Mouse (Mus musculus) activated CD4-positive, CD25-positive, alpha-beta regulatory T cell, adult 4 months (primary cell): ENCODE results near the gene Gm9970. TPM values are rescaled to one million over a fixed set of nuclear protein-coding genes. Genes with fewer than 3 reads are reported as not detected.
"Not testable (repeated sequence)": the region's sequence is repeated elsewhere in the genome, so short reads cannot be mapped to it uniquely, and the experiment has no call there.

Source experiments
- ATAC-seq: one replicate; pipeline ENCODE4 v1.8.0; 2017
- polyA plus RNA-seq, 2 experiments: library from polyadenylated mRNA; unstranded; fragments of 100-300 nt; shearing (Covaris generic); gene quantifications; one replicate each; pipeline ENCODE4 v1.2.1; 2017

Gm9970 gene
- polyA plus RNA-seq, 2 experiments from 2014 or later = not detected

DNA sequence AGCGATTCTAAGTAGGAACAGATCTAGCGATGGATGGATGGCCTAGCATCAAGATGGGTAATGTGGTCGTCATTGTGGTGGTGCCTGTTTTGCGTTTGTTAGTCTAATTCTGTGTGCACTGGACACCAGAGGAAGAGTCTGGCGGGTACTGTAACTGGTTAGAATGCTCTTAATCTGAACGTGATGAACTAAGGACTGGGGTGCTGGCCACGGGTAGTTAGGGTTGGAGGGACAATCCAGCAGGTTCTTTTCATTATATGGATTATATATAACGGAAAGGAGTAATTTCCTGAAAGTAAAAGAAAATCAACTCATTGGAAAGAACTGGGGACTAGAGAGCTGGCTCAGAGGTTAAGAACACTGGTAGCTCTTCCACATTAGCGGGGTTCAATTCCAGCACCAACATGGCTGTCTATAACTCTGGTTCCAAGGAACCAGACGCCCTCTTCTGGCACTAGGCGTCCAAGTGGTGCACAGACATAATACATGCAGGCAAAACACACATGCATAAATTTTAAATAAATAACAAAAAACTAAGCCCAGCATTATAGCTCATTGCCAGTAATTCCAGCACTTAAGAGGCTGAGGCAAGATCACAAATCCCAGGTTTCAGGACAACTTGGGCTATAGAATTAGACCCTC lies 19.6 kb downstream of the Gm9970 start:
- no peak for ATAC-seq

DNA sequence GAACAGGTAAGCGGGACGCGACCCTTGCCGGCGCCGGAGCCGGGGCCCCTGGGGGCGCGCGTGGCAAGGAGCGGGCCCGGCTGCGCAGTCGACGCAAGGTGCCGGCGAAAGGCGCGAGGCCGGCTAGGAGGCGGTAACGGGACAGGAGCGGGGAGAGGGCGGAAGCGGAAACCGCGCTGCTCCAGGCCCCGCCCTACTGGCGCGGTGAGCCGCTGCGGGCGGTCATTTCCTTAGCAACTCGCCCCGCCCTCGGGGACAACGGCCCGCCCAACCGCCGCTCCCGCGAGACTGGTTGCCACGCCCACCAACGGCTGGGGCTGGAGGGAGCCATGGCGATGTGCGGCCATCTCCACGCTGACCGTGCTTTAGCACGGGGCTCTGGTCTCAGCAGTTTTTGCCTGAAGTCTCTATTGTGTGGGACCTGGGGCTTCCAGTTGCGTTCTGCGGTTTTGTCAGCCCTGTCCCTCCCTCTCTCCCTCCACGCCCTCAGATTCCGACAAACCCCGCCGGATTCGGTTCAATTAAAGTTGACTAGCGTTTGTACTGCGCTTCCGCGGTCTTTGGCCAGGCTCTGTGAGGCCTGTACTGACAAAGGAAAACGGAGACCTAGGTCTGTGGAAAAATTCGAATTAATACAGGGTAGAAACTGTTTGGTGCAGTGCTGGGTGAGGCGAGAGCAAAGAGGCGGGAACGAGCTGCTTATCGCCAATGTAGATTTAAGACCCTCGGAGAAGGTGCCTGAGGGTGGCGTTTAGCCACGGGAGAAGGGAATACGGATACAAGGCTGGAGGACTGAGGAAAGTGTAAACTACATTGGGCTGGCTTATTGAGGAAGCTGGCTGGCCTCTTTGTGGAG lies 20.4 kb downstream of the Gm9970 start, which contains the start of gene Ppm1g:
Gene Ppm1g, minus strand, starts transcription at position 240 of the 856 bp plus-strand sequence.
- peak; percentile 88 for ATAC-seq

DNA sequence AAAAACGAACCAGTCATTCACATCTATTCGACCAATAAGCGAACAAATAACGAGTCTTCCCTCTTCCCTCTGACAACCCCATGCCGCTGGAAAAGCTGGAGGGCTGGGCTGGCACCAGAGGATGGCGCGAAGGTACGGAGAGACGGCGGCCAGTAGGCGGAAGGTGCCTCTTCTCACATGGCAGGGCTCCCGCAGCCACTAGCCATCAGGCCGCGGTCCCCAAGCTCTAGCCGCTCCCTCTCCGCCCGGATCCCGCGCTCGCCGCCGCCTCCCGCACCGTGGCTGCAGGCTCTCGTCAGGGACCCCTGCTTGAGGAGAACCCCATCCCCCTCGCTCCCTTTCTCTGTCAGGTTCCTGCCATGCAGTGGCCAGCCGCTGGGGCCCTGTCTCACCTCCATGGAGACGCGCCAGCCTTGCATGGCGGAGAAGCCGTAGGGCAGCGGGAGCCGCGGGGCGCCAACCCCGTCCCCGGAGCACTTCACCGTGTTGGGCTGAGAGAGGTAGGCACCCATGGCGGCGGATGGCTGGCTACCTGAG lies 21.1 kb downstream of the Gm9970 start:
- peak; percentile 12 for ATAC-seq

DNA sequence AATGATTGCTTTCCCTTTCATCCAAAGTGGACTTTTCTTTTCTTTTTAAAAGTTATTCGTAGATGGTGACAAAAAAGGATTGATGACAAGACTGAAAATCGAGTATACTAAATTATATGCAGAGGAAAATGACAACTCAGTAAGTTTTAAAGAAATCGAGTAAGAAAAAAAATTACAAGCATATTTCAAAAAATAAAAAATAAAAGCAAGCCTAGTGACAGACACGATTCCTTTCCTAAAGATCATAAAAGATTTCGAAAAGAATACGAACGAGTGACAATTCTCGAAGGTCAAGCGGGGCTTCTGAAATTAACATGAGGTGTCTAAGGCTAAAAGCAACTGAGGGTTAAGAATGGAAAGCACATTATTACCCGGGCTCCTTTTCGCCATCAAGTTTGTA lies 21.6 kb downstream of the Gm9970 start:
- no peak for ATAC-seq

DNA sequence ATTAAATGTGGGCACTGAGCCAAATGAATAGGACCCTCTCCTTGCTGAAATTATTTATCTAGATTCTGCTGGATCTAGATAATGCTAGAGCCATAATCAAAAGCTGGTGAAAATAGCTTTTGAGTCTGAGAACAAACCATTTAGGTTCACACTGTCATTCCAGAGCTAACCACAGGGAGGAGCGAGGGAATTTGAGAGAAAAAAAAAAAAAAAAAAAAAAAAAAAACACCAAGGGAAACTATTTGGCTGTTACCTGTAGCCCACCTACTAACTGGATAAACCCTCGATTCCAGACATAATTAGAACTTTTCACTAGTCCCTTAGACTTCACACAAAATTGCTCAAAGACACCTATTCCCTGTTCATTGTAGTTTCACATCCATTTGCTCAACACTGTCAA lies 22.0 kb downstream of the Gm9970 start:
- no peak for ATAC-seq

DNA sequence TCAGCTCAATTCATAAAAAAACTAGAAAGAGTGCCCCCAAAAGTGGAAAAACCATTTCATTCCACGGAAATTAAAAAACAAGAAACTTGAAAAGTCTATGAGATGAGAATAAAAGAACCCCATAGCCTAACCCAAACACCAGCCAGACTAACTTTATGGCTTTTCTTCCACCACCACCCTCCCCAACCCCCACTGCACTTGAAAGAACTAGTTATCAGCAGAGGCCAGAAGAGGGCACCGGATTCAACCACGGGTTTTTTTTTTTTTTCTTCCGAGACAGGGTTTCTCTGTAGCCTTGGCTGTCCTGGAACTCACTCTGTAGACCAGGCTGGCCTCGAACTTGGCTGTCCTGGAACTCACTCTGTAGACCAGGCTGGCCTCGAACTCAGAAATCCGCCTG lies 22.7 kb downstream of the Gm9970 start:
- no peak for ATAC-seq

DNA sequence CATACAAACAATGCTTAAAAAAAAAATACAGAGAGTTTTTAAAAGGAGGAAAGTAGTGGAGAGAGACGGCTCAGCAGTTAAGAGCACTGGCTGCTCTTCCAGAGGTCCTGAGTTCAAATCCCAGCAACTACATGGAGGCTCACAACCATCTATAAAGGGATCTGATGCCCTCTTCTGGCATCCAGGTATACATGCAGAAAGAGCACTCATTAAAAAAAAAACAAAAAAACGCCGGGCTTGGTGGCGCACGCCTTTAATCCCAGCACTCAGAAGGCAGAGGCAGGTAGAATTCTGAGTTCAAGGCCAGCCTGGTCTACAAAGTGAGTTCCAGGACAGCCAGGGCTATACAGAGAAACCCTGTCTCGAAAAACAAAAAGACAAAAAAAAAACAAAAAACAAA lies 24.5 kb downstream of the Gm9970 start:
- ATAC-seq = not testable (repeated sequence)

DNA sequence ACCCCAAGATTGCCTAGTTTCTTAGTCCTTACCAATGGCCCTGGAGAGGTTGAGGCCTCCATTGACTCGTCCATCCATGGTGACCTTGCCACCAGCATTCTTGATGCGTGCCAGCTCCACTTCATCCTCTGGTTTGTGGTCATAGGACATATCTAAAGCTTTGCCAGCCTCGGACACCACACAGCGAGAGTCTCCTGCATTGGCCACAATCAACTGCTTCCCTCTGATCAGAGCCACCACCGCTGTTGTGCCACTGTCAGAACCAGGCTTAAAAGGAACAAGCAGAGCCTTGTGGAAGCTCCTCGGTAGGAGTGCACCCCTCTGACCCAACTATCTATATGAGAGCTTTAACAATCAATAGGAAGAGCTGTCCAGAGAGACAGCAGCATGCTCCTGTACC lies 36.6 kb downstream of the Gm9970 start:
- ATAC-seq = no peak

DNA sequence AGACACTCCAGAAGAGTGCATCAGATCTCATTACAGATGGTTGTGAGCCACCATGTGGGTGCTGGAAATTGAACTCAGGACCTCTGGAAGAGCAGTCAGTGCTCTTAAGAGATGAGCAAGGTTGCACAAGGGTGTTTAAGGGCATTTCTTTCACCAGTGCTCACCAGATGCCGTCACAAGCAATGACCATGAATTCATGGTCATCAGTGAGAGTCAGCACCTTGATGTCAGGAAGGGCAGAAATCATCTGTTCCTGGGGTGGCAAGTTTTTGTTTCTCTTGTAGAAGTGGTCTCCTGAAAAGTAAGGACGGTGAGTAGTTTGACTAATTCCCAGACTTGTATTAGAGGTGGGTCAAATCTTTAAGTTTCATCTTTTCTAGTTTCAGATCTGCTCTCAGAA lies 37.2 kb downstream of the Gm9970 start:
- ATAC-seq = no peak

DNA sequence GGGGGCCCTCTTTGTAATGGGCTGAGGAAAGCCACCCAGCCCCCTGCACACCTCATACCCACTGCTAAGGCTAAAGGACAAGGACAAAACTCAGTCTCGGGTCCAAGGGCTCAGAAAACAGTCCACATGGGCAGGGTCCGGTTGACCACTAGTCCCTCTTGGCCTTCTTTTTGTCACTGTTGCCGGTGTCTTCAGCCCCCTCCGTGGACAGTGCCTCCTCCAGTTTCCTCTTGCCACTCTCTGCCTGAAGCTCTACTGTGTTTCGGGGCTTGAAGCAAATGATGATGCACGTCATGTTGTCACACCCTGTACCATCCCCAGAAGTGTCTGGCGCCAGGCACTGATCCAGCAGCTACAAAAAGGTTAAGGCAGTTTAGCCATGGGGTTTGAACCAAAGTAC lies 38.1 kb downstream of the Gm9970 start:
- ATAC-seq = no peak

DNA sequence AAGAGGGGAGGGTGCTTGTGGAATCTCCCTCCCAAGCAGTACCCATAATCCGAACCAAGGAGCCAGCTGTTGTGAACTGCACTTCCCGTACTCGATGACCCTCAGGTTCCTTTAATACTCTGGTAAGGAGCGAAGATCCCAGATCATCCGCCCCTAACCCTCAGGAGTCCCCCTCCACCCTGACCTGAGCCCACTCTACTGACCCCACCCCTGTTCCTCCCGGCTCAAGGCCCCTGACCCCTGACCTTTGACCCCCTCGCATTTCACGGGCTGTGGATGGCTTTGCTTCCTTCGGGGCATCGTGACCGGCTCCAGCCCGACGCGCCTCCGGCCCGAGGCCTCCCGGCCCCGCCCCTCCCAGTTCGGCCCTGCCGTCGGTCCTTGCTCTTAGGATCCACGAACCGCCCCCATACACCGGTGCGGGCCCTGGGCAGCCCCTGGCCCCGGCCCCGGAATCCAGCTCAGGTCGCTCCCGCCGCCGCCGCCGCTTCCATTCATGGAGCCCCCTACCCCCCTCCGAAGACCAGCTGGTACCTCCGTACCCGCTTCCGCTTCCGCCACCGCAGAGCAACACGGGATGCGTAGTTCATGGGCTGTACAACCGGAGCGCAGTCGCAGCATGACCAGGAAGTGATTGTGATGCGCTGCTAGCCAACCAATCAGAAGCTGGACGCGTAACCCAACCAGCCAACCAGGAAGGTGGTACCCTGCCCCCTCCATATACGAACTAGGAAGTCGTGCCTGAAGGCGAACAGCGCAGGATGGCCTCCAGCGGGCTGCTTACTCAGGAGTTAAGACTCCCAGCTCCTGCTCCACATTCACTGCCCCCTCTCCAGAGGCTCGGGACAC lies 39.1 kb downstream of the Gm9970 start, which contains the start of gene Zfp513:
Gene Zfp513, minus strand, starts transcription at position 562 of the 849 bp plus-strand sequence.
- peak; percentile 99 for ATAC-seq

DNA sequence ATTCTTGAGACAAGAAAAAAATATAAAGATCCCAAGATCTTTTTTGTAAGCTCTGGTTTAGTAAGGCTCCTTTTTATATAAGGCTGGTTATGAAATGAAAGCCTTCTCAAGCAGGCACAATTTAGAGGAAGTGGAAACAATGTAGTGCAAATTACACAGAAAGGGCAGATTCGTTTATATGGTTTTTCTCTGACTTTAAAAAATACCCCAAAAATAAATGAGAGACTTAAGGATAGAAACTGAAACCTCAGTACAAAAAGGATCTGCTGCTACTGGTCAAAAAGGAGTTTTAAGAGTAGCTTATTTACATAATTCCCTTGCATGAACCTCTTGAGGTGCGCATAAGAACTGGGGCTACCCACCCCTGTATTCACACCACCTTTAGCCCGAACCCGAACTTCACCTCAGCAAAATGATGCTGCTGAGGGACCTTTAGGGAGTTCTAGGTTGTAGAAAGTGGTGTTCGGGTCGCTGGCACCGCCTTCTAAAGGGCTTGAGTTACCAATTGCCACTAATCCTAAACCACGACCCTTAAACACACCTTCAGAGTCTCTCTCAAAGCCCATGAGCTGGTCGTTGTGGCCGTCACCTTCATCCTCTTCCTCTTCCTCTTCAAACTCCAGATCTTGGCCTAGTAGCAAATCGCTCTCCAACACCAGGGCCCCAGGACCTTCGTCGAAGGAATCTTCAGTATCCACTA lies 39.8 kb downstream of the Gm9970 start:
- no peak for ATAC-seq

DNA sequence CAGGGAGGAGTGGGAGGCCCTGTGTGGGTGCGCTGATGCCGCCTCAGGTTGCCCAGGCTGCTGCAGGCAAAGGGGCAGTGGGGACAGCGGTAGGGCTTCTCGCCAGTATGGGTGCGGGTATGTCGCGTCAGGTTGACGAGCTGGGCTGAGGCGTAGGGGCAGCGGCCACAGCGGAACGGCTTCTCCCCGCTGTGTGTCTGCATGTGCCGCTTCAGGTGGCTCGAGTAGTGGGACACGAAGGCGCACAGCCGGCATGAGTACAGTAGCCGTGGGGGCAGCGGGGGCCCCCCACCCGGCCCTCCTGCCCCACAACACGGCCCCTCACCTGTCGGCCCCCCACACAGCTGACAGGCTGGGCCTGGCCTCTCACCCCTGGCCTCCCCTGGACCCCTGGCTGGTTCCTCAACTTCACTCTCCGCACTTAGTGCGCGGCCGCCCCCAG lies 40.7 kb downstream of the Gm9970 start:
- ATAC-seq = no peak

DNA sequence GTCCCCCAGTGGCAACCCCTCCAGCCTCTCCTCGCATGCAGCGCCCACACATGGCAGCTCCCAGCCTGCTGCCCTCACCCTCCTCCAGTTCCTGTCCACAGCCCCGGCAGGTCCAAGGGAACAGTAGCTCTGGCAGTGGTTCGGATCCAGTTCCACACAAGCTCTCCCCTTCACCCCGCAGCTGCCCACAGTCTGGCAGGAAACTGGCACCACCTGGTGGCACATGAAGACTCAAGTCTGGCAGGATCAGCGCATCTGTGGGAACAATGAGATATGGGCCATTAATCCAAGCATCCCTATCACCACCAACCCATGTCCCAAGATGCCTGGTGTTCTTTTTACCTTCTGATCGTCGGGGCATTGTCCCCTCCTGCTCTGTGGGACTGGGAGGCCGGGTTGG lies 41.1 kb downstream of the Gm9970 start:
- no peak for ATAC-seq

DNA sequence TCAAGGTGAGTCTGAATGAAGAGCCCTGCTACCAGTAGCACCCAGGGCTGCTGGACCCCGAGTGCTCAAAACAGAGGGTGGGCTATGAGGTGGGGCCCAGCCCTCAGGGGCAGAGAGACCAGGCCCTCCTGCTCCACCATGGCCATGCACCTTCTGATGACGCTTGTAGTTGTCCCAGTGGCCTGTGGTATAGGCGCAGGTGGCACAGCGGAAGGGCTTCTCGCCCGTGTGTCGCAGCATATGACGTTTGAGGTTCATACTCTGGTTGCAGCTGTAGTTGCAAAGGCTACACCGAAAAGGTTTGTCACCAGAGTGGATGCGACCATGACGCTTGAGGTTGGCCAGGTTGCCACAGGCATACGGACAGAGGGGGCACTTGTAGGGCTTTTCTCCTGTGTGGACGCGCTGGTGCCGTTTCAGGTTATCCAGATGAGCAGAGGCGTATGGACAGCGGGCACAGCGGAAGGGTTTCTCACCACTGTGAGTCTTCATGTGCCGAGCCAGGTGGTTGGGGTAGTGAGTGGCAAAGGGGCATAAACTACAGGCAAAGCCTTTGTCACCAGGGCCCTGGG lies 41.6 kb downstream of the Gm9970 start:
- ATAC-seq = no peak

DNA sequence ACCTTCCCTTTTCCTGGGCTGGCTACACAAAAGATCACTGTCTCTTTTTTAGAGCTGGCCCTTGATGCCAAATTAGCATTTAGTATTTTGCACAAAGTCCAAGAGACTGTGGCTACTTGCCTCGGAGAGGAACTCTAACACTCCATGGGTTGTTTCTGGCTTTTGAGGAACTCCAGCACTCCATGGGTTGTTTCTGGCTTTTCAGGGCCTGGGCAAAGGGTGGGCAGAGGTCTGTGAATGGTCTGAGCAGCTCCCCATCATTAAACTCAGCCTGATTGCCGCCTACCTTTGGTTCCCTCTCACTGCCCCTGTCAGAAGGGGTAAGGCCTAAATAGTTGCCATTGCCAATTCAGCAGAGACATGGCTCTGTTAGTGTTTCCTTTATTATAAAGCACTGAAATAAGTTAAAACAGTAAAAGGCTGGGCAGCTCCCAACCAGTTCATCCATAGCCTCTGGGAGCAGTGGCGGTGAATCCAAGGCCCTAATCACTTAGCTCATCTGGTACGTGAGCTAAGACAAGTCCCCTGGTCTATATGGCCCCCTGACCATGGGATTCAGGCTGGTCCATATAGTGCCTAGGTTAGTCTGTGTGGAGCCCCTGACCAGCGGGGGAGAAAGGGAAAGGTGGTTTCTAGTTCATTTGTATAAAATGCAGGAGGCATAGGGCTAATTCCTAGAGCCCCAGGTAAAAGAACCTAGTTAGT lies 42.3 kb downstream of the Gm9970 start:
- ATAC-seq = no peak

DNA sequence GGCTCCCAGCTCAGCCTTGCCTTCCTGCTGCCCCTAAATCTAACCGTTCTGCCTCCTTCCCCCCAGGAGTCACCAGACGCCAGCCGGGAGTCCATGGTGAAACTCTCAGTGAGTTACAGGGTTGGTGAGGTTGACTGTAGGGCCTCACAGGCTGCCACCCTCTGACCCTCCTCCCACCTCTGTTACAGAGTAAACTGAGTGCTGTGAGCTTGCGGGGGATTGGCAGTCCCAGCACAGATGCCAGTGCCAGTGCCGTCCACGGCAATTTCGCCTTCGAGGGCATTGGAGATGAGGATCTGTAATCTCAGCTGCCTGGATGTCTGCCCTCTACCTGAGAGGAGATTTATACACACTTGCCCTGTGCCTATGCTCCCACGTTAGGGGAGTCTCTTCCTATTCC lies 42.9 kb downstream of the Gm9970 start:
- ATAC-seq = no peak

DNA sequence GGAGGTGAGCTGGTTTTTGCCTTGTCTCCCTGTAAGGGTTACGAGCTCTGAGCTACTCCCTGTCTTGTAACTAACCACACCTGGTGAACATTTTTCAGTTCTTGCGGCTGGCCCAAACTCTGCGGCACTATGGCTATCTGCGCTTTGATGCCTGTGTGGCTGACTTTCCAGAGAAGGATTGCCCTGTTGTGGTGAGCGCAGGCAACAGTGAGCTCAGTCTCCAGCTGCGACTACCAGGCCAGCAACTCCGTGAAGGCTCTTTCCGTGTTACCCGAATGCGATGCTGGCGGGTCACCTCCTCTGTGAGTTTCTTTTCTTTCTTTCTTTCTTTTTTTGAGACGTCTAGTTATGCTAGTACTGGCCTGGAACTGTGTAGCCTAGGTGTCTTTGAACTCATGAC lies 44.0 kb downstream of the Gm9970 start:
- ATAC-seq = no peak

DNA sequence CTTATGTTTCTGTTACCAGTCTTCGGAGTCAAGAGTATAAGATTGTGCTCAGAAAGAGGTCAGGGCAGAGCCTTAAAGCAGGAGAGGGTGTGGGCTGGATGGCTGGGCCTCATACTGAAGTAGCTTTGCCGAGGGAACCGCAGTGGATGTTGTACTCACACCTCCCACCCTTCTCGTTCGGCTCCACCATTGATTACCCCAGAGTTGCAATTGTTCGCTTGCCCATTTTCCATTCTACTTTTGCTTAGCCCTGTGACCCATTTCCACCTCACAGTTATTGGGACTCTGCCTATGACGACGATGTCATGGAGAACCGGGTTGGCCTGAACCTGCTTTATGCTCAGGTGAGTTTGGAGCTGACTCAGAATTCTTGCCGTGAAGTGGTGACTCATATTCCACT lies 44.8 kb downstream of the Gm9970 start:
- ATAC-seq = no peak

DNA sequence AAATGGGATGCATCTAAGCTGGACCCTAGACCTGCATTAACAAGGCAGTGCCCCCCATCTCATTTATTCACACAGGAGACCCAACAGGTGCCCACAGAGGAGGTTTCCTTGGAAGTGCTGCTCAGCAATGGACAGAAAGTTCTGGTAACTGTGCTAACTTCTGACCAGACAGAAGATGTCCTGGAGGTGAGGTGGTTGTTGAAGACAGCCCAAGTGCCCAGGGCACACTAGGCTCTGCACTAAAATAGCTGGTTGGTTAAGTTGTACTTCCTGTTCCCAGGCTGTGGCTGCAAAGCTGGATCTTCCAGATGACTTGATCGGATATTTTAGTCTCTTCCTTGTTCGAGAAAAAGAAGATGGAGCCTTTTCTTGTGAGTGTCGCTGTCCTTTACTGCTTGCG lies 45.4 kb downstream of the Gm9970 start:
- no peak for ATAC-seq
